Mouse (Mus musculus) MEL (cell line): ENCODE measurements at regions not wholly inside any gene's neighbourhood (a gene's known extent, or its start where the extent isn't known, plus 50 kb on each side); places are given as distances from the start of the nearest gene placed in this dataset.

Source experiments
- DNase-seq: peaks from one replicate; pipeline ENCODE4 v3.0.0; 2011; ENCODE audit warnings: low read depth, low spot score
- H3K27ac ChIP-seq: 2 replicates; pipeline ENCODE4 v1.5.1; 2012; ENCODE audit warnings: low read depth, mild to moderate bottlenecking, control low read depth, low read length, moderate library complexity; ENCODE audit not compliant: control insufficient read depth
- H3K27me3 ChIP-seq, 2 experiments: fragments of 150-350 bp in 1 of 2; sonication (generic) in 1 of 2; 2 replicates each; pipeline ENCODE4 v1.6.1; 2012; ENCODE audit warnings: low read length in 2 of 2, mild to moderate bottlenecking in 2 of 2, improper control_type of control experiment in 1 of 2, moderate library complexity in 1 of 2; ENCODE audit not compliant: insufficient read depth in 2 of 2, control insufficient read depth in 1 of 2
- H3K36me3 ChIP-seq, 2 experiments: 2 replicates each; pipeline ENCODE4 v1.6.1; 2012 to 2014; ENCODE audit warnings: low read length in 2 of 2, improper control_type of control experiment in 1 of 2, inconsistent platforms in 1 of 2, mild to moderate bottlenecking in 1 of 2; ENCODE audit not compliant: insufficient read depth in 2 of 2, control insufficient read depth in 1 of 2
- H3K4me1 ChIP-seq, 2 experiments: fragments of 150-350 bp in 1 of 2; sonication (generic) in 1 of 2; 2 replicates each; pipeline ENCODE4 v1.6.1; 2012; ENCODE audit warnings: low read length in 2 of 2, improper control_type of control experiment in 1 of 2, mild to moderate bottlenecking in 1 of 2; ENCODE audit not compliant: insufficient read depth in 2 of 2, control insufficient read depth in 1 of 2
- H3K4me3 ChIP-seq, 2 experiments: fragments of 150-350 bp in 1 of 2; sonication (generic) in 1 of 2; 2 replicates each; pipeline ENCODE4 v1.5.1; 2012; ENCODE audit warnings: low read depth in 2 of 2, low read length in 2 of 2, mild to moderate bottlenecking in 2 of 2, moderate library complexity in 2 of 2, control low read depth in 1 of 2, improper control_type of control experiment in 1 of 2; ENCODE audit not compliant: control insufficient read depth in 1 of 2, insufficient read depth in 1 of 2
- H3K79me2 ChIP-seq: 2 replicates; pipeline ENCODE4 v1.6.1; 2012; ENCODE audit warnings: mild to moderate bottlenecking, low read length, moderate library complexity; ENCODE audit not compliant: control insufficient read depth, poor library complexity, insufficient read depth
- H3K9ac ChIP-seq: 2 replicates; pipeline ENCODE4 v1.6.1; 2012; ENCODE audit warnings: low read depth, mild to moderate bottlenecking, control low read depth, low read length, moderate library complexity; ENCODE audit not compliant: control insufficient read depth, poor library complexity, severe bottlenecking
- H3K9me3 ChIP-seq: fragments of 150-350 bp; sonication (generic); replicated peaks from 2 replicates; pipeline ENCODE4 v1.6.1; 2012; ENCODE audit warnings: mild to moderate bottlenecking, low read length, improper control_type of control experiment, moderate library complexity; ENCODE audit not compliant: insufficient read depth
- BHLHE40 ChIP-seq: IDR thresholded peaks from 2 replicates; pipeline ENCODE4 v1.6.1; 2012; ENCODE audit warnings: low read depth, mild to moderate bottlenecking, inconsistent platforms, low read length, improper control_type of control experiment, borderline replicate concordance
- CHD1 ChIP-seq: IDR thresholded peaks from 2 replicates; pipeline ENCODE4 v1.6.1; 2012; ENCODE audit warnings: low read depth, mild to moderate bottlenecking, inconsistent platforms, low read length, improper control_type of control experiment
- CTCF ChIP-seq, 3 experiments: IDR thresholded peaks in 2 of 3; conservative IDR thresholded peaks in 1 of 3; 2 replicates each; pipeline ENCODE4 v1.5.1; 2011 to 2012; ENCODE audit warnings: low read length in 3 of 3, low read depth in 2 of 3, mild to moderate bottlenecking in 2 of 3, improper control_type of control experiment in 1 of 3, inconsistent platforms in 1 of 3, mixed read lengths in 1 of 3, moderate library complexity in 1 of 3; ENCODE audit not compliant: control insufficient read depth in 1 of 3, insufficient read depth in 1 of 3, poor library complexity in 1 of 3, severe bottlenecking in 1 of 3
- ETS1 ChIP-seq: IDR thresholded peaks from 2 replicates; pipeline ENCODE4 v1.6.1; 2012; ENCODE audit warnings: low read depth, mild to moderate bottlenecking, inconsistent platforms, low read length, improper control_type of control experiment, moderate library complexity
- GATA1 ChIP-seq: IDR thresholded peaks from 2 replicates; pipeline ENCODE4 v1.6.1; 2011; ENCODE audit warnings: low read depth, low read length, improper control_type of control experiment
- JUND ChIP-seq: IDR thresholded peaks from 2 replicates; pipeline ENCODE4 v1.6.1; 2011; ENCODE audit warnings: low read depth, mild to moderate bottlenecking, improper control_type of control experiment, low read length
- MXI1 ChIP-seq: IDR thresholded peaks from 2 replicates; pipeline ENCODE4 v1.6.1; 2011; ENCODE audit warnings: mild to moderate bottlenecking, low read depth, low read length, improper control_type of control experiment
- POLR2A ChIP-seq, 2 experiments: IDR thresholded peaks; 2 replicates each; pipeline ENCODE4 v1.6.1; 2011 to 2012; ENCODE audit warnings: low read length in 2 of 2, mild to moderate bottlenecking in 2 of 2, control low read depth in 1 of 2, improper control_type of control experiment in 1 of 2, low read depth in 1 of 2, moderate library complexity in 1 of 2; ENCODE audit not compliant: control insufficient read depth in 1 of 2, insufficient read depth in 1 of 2, poor library complexity in 1 of 2
- USF1 ChIP-seq: IDR thresholded peaks from 2 replicates; pipeline ENCODE4 v1.6.1; 2014; ENCODE audit warnings: low read depth, mild to moderate bottlenecking, inconsistent platforms, low read length, improper control_type of control experiment, moderate library complexity
- USF2 ChIP-seq, 2 experiments: IDR thresholded peaks; 2 replicates each; pipeline ENCODE4 v1.6.1; 2011 to 2012; ENCODE audit warnings: improper control_type of control experiment in 2 of 2, low read length in 2 of 2, borderline replicate concordance in 1 of 2, inconsistent platforms in 1 of 2, low read depth in 1 of 2, mild to moderate bottlenecking in 1 of 2; ENCODE audit not compliant: insufficient read depth in 1 of 2

- Histone ChIP-seq H3K9me3 (no peaks in the 10 kb centered on the region), H3K4me3 (no peak overlapping the region), H3K79me2 (no peaks in the 10 kb centered on the region), H3K36me3 (no peaks in the 10 kb centered on the region)
- TF ChIP-seq JUND = no peak
- TF ChIP-seq MXI1 = no peak
- TF ChIP-seq CHD1 = no peak
- TF ChIP-seq CTCF (IDR thresholded peaks at IDR 0.05 in 2 of 3, conservative IDR thresholded peaks at IDR 0.05 in 1 of 3; ENCODE audit: control insufficient read depth in 1 of 3, insufficient read depth in 1 of 3, low read depth in 2 of 3, low read length in 3 of 3, poor library complexity in 1 of 3, severe bottlenecking in 1 of 3) = no peak
- no peak for TF ChIP-seq POLR2A (IDR thresholded peaks at IDR 0.05; ENCODE audit: control insufficient read depth in 1 of 2, insufficient read depth in 1 of 2, low read depth in 1 of 2, low read length in 2 of 2, poor library complexity in 1 of 2)
- no peak for TF ChIP-seq GATA1
- no peak for TF ChIP-seq ETS1
- TF ChIP-seq BHLHE40 = no peak
- TF ChIP-seq USF1 = no peak
- no peak for TF ChIP-seq USF2 (IDR thresholded peaks at IDR 0.05; ENCODE audit: borderline replicate concordance in 1 of 2, insufficient read depth in 1 of 2, low read depth in 1 of 2, low read length in 2 of 2)
- TF ChIP-seq, all 39 proteins: peak for 0
- H3K9ac ChIP-seq = no peak overlapping the region
- no peak for DNase-seq
- H3K4me1 ChIP-seq = no peaks in the 10 kb centered on the region
- H3K27me3 ChIP-seq = peaks cover 0 to 4% of the 10 kb centered on the region in 2 experiments; a peak in 3 of 4 replicates
- H3K27ac ChIP-seq = no peak overlapping the region
These were observed 54.3 kb upstream of the 9330182O14Rik start for GRCm38 (mm10) chr15:40079872-40080271.
